Mouse (Mus musculus) MEL (cell line): ENCODE measurements at regions not wholly inside any gene's neighbourhood (a gene's known extent, or its start where the extent isn't known, plus 50 kb on each side); places are given as distances from the start of the nearest gene placed in this dataset.

Experiments
- CHD2 ChIP-seq: IDR thresholded peaks from 2 replicates; pipeline ENCODE4 v1.6.1; 2011; ENCODE audit warnings: low read length, improper control_type of control experiment
- MAX ChIP-seq: IDR thresholded peaks from 2 replicates; pipeline ENCODE4 v1.6.1; 2011; ENCODE audit warnings: low read length, improper control_type of control experiment
- MYC ChIP-seq: IDR thresholded peaks from 2 replicates; pipeline ENCODE4 v1.6.1; 2011; ENCODE audit warnings: low read depth, mild to moderate bottlenecking, low read length, improper control_type of control experiment, moderate library complexity
- POLR2A ChIP-seq, 2 experiments: IDR thresholded peaks; 2 replicates each; pipeline ENCODE4 v1.6.1; 2011 to 2012; ENCODE audit warnings: low read length in 2 of 2, mild to moderate bottlenecking in 2 of 2, control low read depth in 1 of 2, improper control_type of control experiment in 1 of 2, low read depth in 1 of 2, moderate library complexity in 1 of 2; ENCODE audit not compliant: control insufficient read depth in 1 of 2, insufficient read depth in 1 of 2, poor library complexity in 1 of 2
- SMC3 ChIP-seq: IDR thresholded peaks from 2 replicates; pipeline ENCODE4 v1.6.1; 2011; ENCODE audit warnings: low read depth, low read length, improper control_type of control experiment

- TF ChIP-seq POLR2A (IDR thresholded peaks at IDR 0.05; ENCODE audit: control insufficient read depth in 1 of 2, insufficient read depth in 1 of 2, low read depth in 1 of 2, low read length in 2 of 2, poor library complexity in 1 of 2) (no peak), MAX (no peak), SMC3 (no peak), MYC (no peak), CHD2 (no peak)
Measured at GRCm38 (mm10) chr10:14215512-14215911, 249.6 kb downstream of the Hivep2 start.
